Mouse (Mus musculus) megakaryocyte, embryonic 14.5 days (primary cell): ENCODE results near the gene Eef1a1.

ENCODE experiments used
- FLI1 ChIP-seq: IDR thresholded peaks from 2 replicates; pipeline ENCODE4 v1.6.1; 2012; ENCODE audit warnings: low read length, inconsistent platforms, mixed read lengths
- GATA1 ChIP-seq: IDR thresholded peaks from 3 replicates; pipeline ENCODE4 v1.6.1; 2012; ENCODE audit warnings: mixed read lengths, low read length, inconsistent platforms, borderline replicate concordance

GRCm38 (mm10) chr9:78508106-78508786, 19.3 kb upstream of the Eef1a1 start:
- no peak for TF ChIP-seq FLI1
- no peak for TF ChIP-seq GATA1
